Mouse (Mus musculus) intestine, embryonic 16.5 days (tissue): Measurements from ENCODE around the gene Garnl3. TPM values are rescaled to one million over a fixed set of nuclear protein-coding genes. Genes with fewer than 3 reads are reported as not detected.

Source experiments
- ATAC-seq: fragments of 200-750 bp; cut with Nextera tagmentation; 2 replicates; pipeline ENCODE4 v1.8.0; 2017; ENCODE audit warnings: moderate TSS enrichment, moderate library complexity
- H3K27ac ChIP-seq: fragments of 300-500 bp; sonication (generic); 2 replicates; pipeline ENCODE4 v1.5.1; 2014; ENCODE audit warnings: mild to moderate bottlenecking, low read length
- H3K27me3 ChIP-seq: fragments of 300-500 bp; sonication (generic); replicated peaks from 2 replicates; pipeline ENCODE4 v1.6.1; 2014; ENCODE audit warnings: low read length, control low read depth, mixed read lengths; ENCODE audit not compliant: control insufficient read depth, insufficient read depth
- H3K36me3 ChIP-seq: fragments of 300-500 bp; sonication (generic); 2 replicates; pipeline ENCODE4 v1.6.1; 2014; ENCODE audit warnings: low read length, control low read depth; ENCODE audit not compliant: control insufficient read depth, insufficient read depth
- H3K4me1 ChIP-seq: fragments of 300-500 bp; sonication (generic); 2 replicates; pipeline ENCODE4 v1.6.1; 2014; ENCODE audit warnings: low read length, control low read depth, mixed read lengths; ENCODE audit not compliant: control insufficient read depth, insufficient read depth
- H3K4me2 ChIP-seq: fragments of 300-500 bp; sonication (generic); 2 replicates; pipeline ENCODE4 v1.6.1; 2014; ENCODE audit warnings: low read depth, low read length, control low read depth
- H3K4me3 ChIP-seq: fragments of 300-500 bp; sonication (generic); 2 replicates; pipeline ENCODE4 v1.5.1; 2014; ENCODE audit warnings: mild to moderate bottlenecking, low read length
- H3K9ac ChIP-seq: fragments of 300-500 bp; sonication (generic); 2 replicates; pipeline ENCODE4 v1.6.1; 2014; ENCODE audit warnings: low read depth, low read length
- H3K9me3 ChIP-seq: fragments of 300-500 bp; sonication (generic); 2 replicates; pipeline ENCODE4 v1.6.1; 2016; ENCODE audit warnings: low read length, control low read depth; ENCODE audit not compliant: control insufficient read depth
- WGBS: fragments of 180-500 bp; shearing (Covaris S2); extraction: QIAGEN DNeasy Blood & Tissue Kit; methylation state at CpG from one replicate; pipeline ENCODE4 v1.1.7; 2014; 5-methylcytosine and 5-hydroxymethylcytosine counted together
- polyA plus RNA-seq: library from polyadenylated mRNA; unstranded; fragments of >200 nt; fragmentation: Nextera tagmentation; extraction: Ambion mirVana; gene quantifications from 2 replicates; pipeline ENCODE4 v1.2.1, GENCODE M21; 2015

The Garnl3 gene
- polyA plus RNA-seq, 1 experiment from 2014 or later, result 10.2 TPM

DNA sequence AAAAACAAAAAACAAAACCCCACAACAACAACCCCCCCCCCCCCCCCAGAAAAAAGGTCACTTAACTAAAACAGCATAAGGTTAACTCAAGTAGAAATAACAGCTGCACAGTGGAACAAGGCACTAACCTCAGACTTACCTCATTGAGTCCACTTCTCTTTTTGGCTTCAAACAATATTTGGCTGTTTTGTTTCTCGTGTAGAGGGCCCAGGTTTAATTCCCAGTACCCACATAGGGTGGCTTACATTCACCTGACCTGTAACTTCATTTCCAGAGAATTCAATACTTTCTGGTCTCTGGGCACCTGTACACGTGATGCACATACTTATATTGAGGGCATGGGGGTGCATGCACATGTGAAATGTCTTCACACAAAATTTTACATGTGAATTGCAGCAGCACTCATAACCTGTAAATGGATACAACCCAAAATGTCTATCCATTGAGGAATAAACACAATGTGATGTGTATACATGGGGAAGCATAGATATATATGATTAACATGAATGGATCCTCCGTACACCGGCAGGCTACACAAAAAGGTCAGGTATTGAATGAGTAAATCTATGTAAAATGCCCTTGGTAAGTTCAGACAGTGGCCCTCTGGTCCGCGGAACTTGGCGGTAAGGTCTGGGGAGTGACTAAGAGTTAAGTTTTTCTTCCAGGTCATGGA lies 165.8 kb downstream of the Garnl3 start:
- Histone ChIP-seq H3K4me1 (peaks cover 37% of the 10 kb centered on the region), H3K4me2 (peak overlapping the region; percentile 82; the same call in 1 of the 2 replicates), H3K36me3 (peaks cover 17% of the 10 kb centered on the region), H3K9me3 (no peaks in the 10 kb centered on the region), H3K9ac (no peak overlapping the region; the same call in 1 of the 2 replicates), H3K4me3 (no peak overlapping the region), H3K27ac (peak overlapping the region; percentile 97; the same call in 1 of the 2 replicates), H3K27me3 (no peaks in the 10 kb centered on the region)
- ATAC-seq, result no peak
- WGBS, result 14% methylated on average over 7 of the region's 7 CpGs

DNA sequence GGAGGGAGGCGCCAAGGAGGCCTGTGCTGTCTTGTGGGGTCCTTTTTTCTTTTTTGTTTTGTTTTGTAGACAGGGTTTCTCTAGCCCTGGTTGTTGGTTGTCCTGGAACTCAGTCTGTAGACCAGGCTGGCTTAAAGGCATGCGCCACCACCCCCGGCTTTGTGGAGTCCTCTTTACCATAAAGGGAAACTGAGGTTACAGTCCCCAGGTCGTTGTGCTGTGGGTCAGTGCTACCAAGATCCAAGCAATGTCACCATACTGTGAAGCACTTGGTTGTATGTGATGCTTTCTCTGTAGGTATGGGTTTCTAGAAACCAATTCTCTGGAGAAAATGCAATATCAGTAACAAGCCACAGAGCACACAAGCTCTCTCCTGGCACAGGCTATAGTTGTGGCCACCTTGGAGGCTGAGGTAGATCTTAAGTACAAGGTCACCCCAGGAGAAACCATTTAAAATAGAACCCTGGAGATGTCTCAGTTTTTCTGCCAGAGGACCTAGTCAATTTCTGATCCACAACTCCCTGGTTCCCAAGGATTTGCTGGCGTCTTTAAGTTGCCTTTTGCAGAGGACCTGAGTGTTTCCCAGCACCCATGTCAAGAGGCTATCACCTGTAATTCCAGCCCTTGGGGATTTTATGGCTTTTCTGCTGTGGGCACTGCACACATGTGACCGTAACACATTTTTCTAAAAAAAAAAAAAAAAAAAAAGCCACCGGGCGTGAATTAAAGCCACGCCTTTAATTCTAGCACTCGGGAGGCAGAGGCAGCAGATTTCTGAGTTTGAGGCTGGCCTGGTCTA lies 166.6 kb downstream of the Garnl3 start:
- H3K9ac ChIP-seq, result peak overlapping the region; percentile 29; the same call in 1 of the 2 replicates
- no peaks in the 10 kb centered on the region for H3K27me3 ChIP-seq
- H3K4me2 ChIP-seq, result 0 out of 2 replicates have a peak overlapping the region, but pooled peaks have one; percentile 90
- peaks cover 17% of the 10 kb centered on the region for H3K36me3 ChIP-seq
- H3K4me3 ChIP-seq, result no peak overlapping the region
- no peak for ATAC-seq
- WGBS, result 33% methylated on average over 10 of the region's 10 CpGs
- peak overlapping the region; percentile 54 for H3K27ac ChIP-seq
- peaks cover 40% of the 10 kb centered on the region for H3K4me1 ChIP-seq
- no peaks in the 10 kb centered on the region for H3K9me3 ChIP-seq

DNA sequence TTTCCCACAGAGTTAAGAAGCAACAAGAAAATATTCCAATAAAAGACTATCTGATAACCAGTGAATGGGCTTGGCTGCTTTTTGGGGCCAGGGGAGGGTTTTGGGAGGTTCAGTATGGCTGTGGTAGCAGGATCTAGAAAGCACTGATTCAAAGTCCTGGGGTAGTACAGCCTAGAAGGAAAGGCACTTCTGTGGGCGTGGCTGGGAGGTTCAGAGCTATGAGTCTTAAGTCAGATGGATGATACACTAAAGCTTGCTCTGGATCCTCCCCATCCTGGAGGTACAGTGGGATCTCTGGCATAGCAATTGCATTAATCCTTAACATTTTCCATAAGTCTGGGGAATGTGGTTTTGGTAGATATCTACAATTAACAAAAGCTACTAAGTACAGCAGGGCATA lies 167.5 kb downstream of the Garnl3 start:
- 77% methylated on average over 1 of the region's 1 CpGs for WGBS
- peaks cover 40% of the 10 kb centered on the region for H3K4me1 ChIP-seq
- peak overlapping the region; percentile 95; the same call in 1 of the 2 replicates for H3K9ac ChIP-seq
- no peak for ATAC-seq
- peak overlapping the region; percentile 90 for H3K4me2 ChIP-seq
- H3K9me3 ChIP-seq, result no peaks in the 10 kb centered on the region
- peaks cover 17% of the 10 kb centered on the region for H3K36me3 ChIP-seq
- H3K27ac ChIP-seq, result peak overlapping the region; percentile 54
- H3K27me3 ChIP-seq, result no peaks in the 10 kb centered on the region
- peak overlapping the region; percentile 96 for H3K4me3 ChIP-seq

DNA sequence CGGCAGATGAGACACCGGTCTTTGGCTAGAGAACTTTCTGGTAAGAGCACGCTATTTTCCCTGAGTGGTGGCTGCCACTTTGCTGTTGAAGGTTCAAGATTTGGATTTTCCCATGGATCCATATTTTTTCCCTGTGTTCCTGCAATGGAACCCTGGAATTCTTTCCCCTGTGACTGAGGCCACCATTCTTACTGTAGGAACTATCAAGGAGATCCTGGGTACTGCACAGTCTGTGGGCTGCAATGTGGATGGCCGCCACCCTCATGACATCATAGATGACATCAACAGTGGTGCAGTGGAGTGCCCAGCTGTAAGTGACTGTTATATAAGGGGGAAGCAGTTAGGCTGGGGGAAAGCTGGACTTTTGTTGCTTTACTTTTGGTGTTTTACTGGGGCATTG lies 167.9 kb downstream of the Garnl3 start:
- no peaks in the 10 kb centered on the region for H3K9me3 ChIP-seq
- peak overlapping the region; percentile 92; the same call in 1 of the 2 replicates for H3K27ac ChIP-seq

DNA sequence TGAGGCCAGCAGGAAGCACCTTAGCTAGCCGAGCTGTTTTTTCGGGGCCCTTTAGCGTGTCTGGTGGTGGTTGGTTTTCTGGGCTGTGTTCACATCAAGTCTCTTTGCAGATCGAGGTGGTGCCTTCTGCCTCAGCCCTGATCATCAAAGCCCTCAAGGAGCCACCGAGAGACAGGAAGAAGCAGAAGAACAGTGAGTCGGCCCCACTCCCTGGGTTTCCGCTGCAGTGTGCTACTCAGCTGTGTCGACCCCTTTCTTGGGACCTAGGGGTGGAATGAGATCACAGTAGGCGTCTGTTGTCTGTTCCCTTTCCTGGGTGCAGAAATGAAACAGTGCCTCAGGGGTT lies 168.6 kb downstream of the Garnl3 start:
- peaks cover 17% of the 10 kb centered on the region for H3K36me3 ChIP-seq
- H3K9me3 ChIP-seq, result no peaks in the 10 kb centered on the region
- ATAC-seq, result no peak
- 3% methylated on average over 9 of the region's 9 CpGs for WGBS
- no peaks in the 10 kb centered on the region for H3K27me3 ChIP-seq
- peak overlapping the region; percentile 92 for H3K27ac ChIP-seq
- H3K4me2 ChIP-seq, result peak overlapping the region; percentile 90
- peaks cover 39% of the 10 kb centered on the region for H3K4me1 ChIP-seq
- H3K4me3 ChIP-seq, result peak overlapping the region; percentile 96
- peak overlapping the region; percentile 95 for H3K9ac ChIP-seq

More for the DNA sequence above, 167.9 kb downstream of the Garnl3 start:
- H3K4me1 ChIP-seq, result peaks cover 40% of the 10 kb centered on the region
- WGBS, result 55% methylated on average over 4 of the region's 4 CpGs
- peak overlapping the region; percentile 96 for H3K4me3 ChIP-seq
- no peak for ATAC-seq
- H3K36me3 ChIP-seq, result peaks cover 17% of the 10 kb centered on the region
- H3K27me3 ChIP-seq, result no peaks in the 10 kb centered on the region
- H3K9ac ChIP-seq, result peak overlapping the region; percentile 95
- peak overlapping the region; percentile 90 for H3K4me2 ChIP-seq

DNA sequence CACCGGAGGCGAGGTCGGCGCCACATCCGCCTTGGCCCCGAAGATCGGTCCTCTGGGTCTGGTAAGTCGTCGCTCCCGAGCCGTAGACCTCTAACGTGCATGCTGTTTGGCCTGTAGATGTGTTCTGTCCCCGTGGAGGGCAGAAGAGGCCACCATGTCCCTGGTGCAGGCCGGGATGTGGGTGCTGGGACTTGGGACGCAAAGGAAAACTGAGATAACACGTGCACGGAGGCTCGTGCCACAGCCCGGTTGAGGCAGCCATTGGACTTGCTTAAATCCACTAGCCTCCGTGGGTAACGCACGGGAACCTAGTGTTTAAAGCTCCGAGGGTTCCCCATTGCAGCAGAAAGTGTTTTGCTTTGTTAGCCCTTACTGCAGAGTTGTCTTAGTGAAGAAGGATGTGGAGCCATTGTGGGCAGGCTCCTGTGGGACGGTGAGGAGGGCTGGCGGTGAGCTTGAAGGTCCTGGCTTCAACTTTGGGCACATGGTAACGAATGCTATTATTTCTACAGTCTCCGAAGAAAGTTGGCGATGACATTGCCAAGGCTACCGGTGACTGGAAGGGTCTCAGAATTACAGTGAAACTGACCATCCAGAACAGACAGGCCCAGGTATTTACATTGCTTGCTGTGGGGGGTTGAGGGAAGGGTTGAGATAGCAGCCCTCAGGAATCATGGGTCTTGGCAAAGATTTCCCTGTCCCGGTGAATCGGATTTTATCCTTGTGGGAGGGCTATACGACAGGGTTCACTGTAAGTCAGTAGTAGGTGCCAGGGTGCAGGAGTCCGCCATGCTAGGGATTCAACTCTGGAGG lies 169.2 kb downstream of the Garnl3 start:
- peaks cover 17% of the 10 kb centered on the region for H3K36me3 ChIP-seq
- peak overlapping the region; percentile 92 for H3K27ac ChIP-seq
- peak overlapping the region; percentile 90 for H3K4me2 ChIP-seq
- peak overlapping the region; percentile 96 for H3K4me3 ChIP-seq
- H3K9ac ChIP-seq, result peak overlapping the region; percentile 95
- no peaks in the 10 kb centered on the region for H3K9me3 ChIP-seq
- H3K27me3 ChIP-seq, result no peaks in the 10 kb centered on the region
- peak; percentile 0; the same call in 1 of the 2 replicates for ATAC-seq
- peaks cover 34% of the 10 kb centered on the region for H3K4me1 ChIP-seq
- WGBS, result under 1% methylated on average over 33 of the region's 33 CpGs

DNA sequence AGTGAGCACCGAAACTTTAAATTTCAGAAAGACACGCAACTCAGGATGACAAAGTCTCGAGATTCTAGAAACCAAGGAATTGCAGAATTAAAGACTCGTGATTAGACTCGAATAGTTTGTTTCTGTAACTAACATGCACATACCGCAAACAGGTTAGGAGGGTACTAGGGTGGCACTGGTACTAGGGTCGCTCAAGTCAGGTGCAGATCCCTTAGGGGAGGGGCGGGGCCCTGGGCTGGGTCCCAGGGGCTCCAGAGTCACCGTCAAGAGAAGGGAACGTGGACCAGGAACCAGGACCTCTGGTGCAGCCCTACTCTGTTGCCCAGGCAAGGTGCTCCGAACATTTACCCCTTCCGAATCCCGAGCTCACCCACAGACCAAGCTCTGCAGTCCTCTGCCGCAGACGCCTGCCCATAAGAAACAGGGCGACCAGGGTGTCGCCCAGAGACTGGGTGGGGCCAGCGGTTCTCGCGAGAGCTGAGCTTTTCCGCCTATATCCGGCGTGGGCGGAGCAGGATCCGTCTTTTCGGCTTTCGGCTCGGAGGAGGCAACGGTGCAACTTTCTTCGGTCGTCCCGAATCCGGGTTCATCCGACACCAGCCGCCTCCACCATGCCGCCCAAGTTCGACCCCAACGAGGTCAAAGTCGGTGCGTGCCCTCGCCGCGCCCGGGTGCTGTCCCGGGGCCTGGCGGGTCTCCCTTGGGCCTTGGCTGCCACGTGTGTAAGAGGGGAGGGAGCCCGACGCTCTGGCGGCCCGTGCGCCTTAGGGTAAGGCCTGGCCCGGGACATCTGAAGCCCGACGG lies 170.1 kb downstream of the Garnl3 start, which contains the start of the genes Rpl12 and Lrsam1:
TSS of gene Rpl12 (plus strand) at position 368 of the 804 bp plus-strand sequence.
TSS of gene Lrsam1 (minus strand) at position 423 of the 804 bp plus-strand sequence.
- peak within 1 kb of the TSS; percentile 96 for H3K4me3 ChIP-seq
- H3K4me1 ChIP-seq, result peaks cover 34% of the 10 kb centered on the region
- H3K9me3 ChIP-seq, result no peaks in the 10 kb centered on the region
- H3K9ac ChIP-seq, result peak within 1 kb of the TSS; percentile 95
- WGBS, result 2% methylated on average over 55 of the region's 55 CpGs
- ATAC-seq, result peak; percentile 90
- H3K27ac ChIP-seq, result peak within 1 kb of the TSS; percentile 92
- no peaks in the 10 kb centered on the region for H3K27me3 ChIP-seq
- peaks cover 20% of the 10 kb centered on the region for H3K36me3 ChIP-seq
- H3K4me2 ChIP-seq, result peak within 1 kb of the TSS; percentile 90

DNA sequence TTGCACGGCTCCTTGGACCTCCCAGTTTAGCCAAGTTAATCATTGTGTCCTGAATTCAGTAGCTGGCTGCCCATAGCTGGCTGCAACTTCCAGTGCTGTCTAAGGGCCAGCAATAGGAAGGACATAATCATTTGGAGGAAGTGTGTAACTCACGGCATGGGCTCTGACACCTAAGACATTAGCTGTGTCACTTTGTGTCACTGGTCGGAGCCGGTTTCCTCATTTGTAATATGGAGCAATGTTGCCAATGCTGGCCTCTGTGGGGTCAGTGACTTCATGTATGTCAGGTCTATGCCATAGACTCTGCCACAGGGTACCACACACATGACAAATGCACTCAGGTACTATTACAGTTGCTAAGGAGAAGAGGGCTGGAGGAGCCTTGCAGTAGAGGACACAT lies 171.2 kb downstream of the Garnl3 start:
- Histone ChIP-seq H3K9ac (peak overlapping the region; percentile 95), H3K9me3 (no peaks in the 10 kb centered on the region), H3K27ac (no peak overlapping the region), H3K27me3 (no peaks in the 10 kb centered on the region), H3K4me1 (peaks cover 32% of the 10 kb centered on the region), H3K4me2 (peak overlapping the region; percentile 90), H3K4me3 (no peak overlapping the region), H3K36me3 (peaks cover 20% of the 10 kb centered on the region)
- WGBS, result 89% methylated on average over 4 of the region's 4 CpGs
- no peak for ATAC-seq
